Mouse (Mus musculus): ENCODE data around the gene Pam16.
"Not testable (repeated sequence)": the region's sequence is repeated elsewhere in the genome, so short reads cannot be mapped to it uniquely, and the experiment has no call there.

Pam16 gene

GRCm38 (mm10) chr16:4592909-4593875 lies 31.6 kb downstream of the Pam16 start:
- no peak for DNase-seq (ENCODE audit: low spot score)

GRCm38 (mm10) chr16:4590236-4590635 lies 34.6 kb downstream of the Pam16 start:
- no peak for DNase-seq (ENCODE audit: low spot score)

- no peak for DNase-seq (ENCODE audit: low spot score)
Observed at GRCm38 (mm10) chr16:4587516-4588210, 37.1 kb downstream of the Pam16 start.

GRCm38 (mm10) chr16:4586531-4587123 lies 38.2 kb downstream of the Pam16 start:
- peak; percentile 85 for DNase-seq (ENCODE audit: low spot score)

GRCm38 (mm10) chr16:4585642-4586530 lies 38.9 kb downstream of the Pam16 start:
- no peak for DNase-seq (ENCODE audit: low spot score)

- no peak for DNase-seq (ENCODE audit: low spot score)
Observed at GRCm38 (mm10) chr16:4584438-4584837, 40.4 kb downstream of the Pam16 start.

GRCm38 (mm10) chr16:4583807-4584206 lies 41.0 kb downstream of the Pam16 start:
- no peak for DNase-seq (ENCODE audit: low spot score)

- not testable (repeated sequence) for DNase-seq (ENCODE audit: low spot score)
Observed at GRCm38 (mm10) chr16:4581179-4581578, 43.6 kb downstream of the Pam16 start.

GRCm38 (mm10) chr16:4578630-4579029 lies 46.2 kb downstream of the Pam16 start:
- no peak for DNase-seq (ENCODE audit: low spot score)

GRCm38 (mm10) chr16:4576873-4577272 lies 47.9 kb downstream of the Pam16 start:
- DNase-seq (ENCODE audit: low spot score): no peak

GRCm38 (mm10) chr16:4576038-4576437 lies 48.8 kb downstream of the Pam16 start:
- DNase-seq (ENCODE audit: low spot score): no peak

GRCm38 (mm10) chr16:4570737-4571136 lies 54.1 kb downstream of the Pam16 start:
- DNase-seq (ENCODE audit: low spot score): no peak

GRCm38 (mm10) chr16:4567912-4568311 lies 56.9 kb downstream of the Pam16 start:
- DNase-seq (ENCODE audit: low spot score): no peak
